Mouse (Mus musculus): ENCODE data around the gene Ern1.
"Not testable (repeated sequence)": the region's sequence is repeated elsewhere in the genome, so short reads cannot be mapped to it uniquely, and the experiment has no call there.

Ern1 gene

GRCm38 (mm10) chr11:106502631-106503424 lies 15.2 kb upstream of the Ern1 start:
- DNase-seq (ENCODE audit: low spot score): no peak

- DNase-seq (ENCODE audit: low spot score): no peak
Measured at GRCm38 (mm10) chr11:106502159-106502505, 14.5 kb upstream of the Ern1 start.

- DNase-seq (ENCODE audit: low spot score): peak; percentile 80
Measured at GRCm38 (mm10) chr11:106501308-106502158, 13.9 kb upstream of the Ern1 start.

GRCm38 (mm10) chr11:106500393-106501307 lies 13.0 kb upstream of the Ern1 start:
- DNase-seq (ENCODE audit: low spot score): peak; percentile 98

GRCm38 (mm10) chr11:106498739-106499379 lies 11.2 kb upstream of the Ern1 start:
- DNase-seq (ENCODE audit: low spot score): no peak

GRCm38 (mm10) chr11:106497926-106498325 lies 10.3 kb upstream of the Ern1 start:
- DNase-seq (ENCODE audit: low spot score): no peak

- not testable (repeated sequence) for DNase-seq (ENCODE audit: low spot score)
Measured at GRCm38 (mm10) chr11:106497009-106497408, 9.4 kb upstream of the Ern1 start.

- no peak for DNase-seq (ENCODE audit: low spot score)
Measured at GRCm38 (mm10) chr11:106492984-106493669, 5.5 kb upstream of the Ern1 start.

GRCm38 (mm10) chr11:106491393-106491792 lies 3.7 kb upstream of the Ern1 start:
- peak; percentile 93 for DNase-seq (ENCODE audit: low spot score)

GRCm38 (mm10) chr11:106490600-106490999 lies 2.9 kb upstream of the Ern1 start:
- not testable (repeated sequence) for DNase-seq (ENCODE audit: low spot score)

GRCm38 (mm10) chr11:106490057-106490456 lies 2.4 kb upstream of the Ern1 start:
- DNase-seq (ENCODE audit: low spot score): no peak

GRCm38 (mm10) chr11:106489036-106489693 lies 1.5 kb upstream of the Ern1 start:
- no peak for DNase-seq (ENCODE audit: low spot score)

GRCm38 (mm10) chr11:106488126-106488561 lies 492 bp upstream of the Ern1 start:
- no peak for DNase-seq (ENCODE audit: low spot score)

GRCm38 (mm10) chr11:106486866-106487732 lies 553 bp downstream of the Ern1 start:
- no peak for DNase-seq (ENCODE audit: low spot score)

GRCm38 (mm10) chr11:106486042-106486865 lies 1.4 kb downstream of the Ern1 start:
- DNase-seq (ENCODE audit: low spot score): no peak

- DNase-seq (ENCODE audit: low spot score): no peak
Measured at GRCm38 (mm10) chr11:106485611-106486010, 2.0 kb downstream of the Ern1 start.

GRCm38 (mm10) chr11:106484875-106485274 lies 2.8 kb downstream of the Ern1 start:
- DNase-seq (ENCODE audit: low spot score): no peak

- no peak for DNase-seq (ENCODE audit: low spot score)
Measured at GRCm38 (mm10) chr11:106482867-106483266, 4.8 kb downstream of the Ern1 start.
